Mouse (Mus musculus): ENCODE results near the gene Gpnmb. TPM values are rescaled to one million over a fixed set of nuclear protein-coding genes. Genes with fewer than 3 reads are reported as not detected.

Gene Gpnmb
- polyA plus RNA-seq, 1 experiment from 2014 or later = 0.64 TPM

DNA sequence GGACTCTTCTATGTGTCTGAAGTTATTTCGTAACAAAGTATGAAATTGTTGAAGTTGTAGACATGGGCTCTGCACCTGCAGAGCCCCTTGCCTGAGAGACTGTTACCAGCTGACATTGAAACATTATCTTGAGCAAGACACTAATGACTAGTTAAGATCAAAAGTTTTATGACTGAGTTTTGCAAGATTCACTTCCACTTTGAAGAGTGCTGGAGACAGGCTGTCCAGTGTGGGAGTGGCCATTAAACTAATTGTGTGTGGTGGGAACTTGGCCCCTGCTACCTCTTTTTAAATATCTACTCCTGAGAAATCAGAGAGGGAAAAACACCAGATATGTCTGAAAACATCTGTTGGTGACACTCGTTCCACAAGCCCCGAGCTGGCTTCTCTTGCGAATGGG is 5.1 kb upstream of the Gpnmb start:
- 60% methylated on average over 4 of the region's 4 CpGs for WGBS (ENCODE audit: insufficient replicate concordance)
- Histone ChIP-seq H3K27ac (replicated peaks) (no peak overlapping the region), H3K9me3 (replicated peaks) (no peaks in the 10 kb centered on the region), H3K4me2 (no peak overlapping the region), H3K9ac (no peak overlapping the region), H3K4me3 (replicated peaks) (no peak overlapping the region), H3K4me1 (replicated peaks) (0 out of 2 replicates have a peak, but pooled peaks cover 5% of the 10 kb centered on the region), H3K36me3 (replicated peaks) (no peaks in the 10 kb centered on the region), H3K27me3 (peaks cover 6% of the 10 kb centered on the region; the same call in 1 of the 2 replicates)
- no peak for ATAC-seq (ENCODE audit: insufficient read depth)

GRCm38 (mm10) chr6:49032783-49033182 is 3.6 kb upstream of the Gpnmb start:
- Histone ChIP-seq H3K4me3 (replicated peaks) (no peak overlapping the region), H3K27ac (replicated peaks) (no peak overlapping the region), H3K4me1 (replicated peaks) (0 out of 2 replicates have a peak, but pooled peaks cover 8% of the 10 kb centered on the region), H3K4me2 (no peak overlapping the region), H3K36me3 (replicated peaks) (no peaks in the 10 kb centered on the region), H3K9ac (no peak overlapping the region), H3K27me3 (peaks cover 20% of the 10 kb centered on the region), H3K9me3 (replicated peaks) (no peaks in the 10 kb centered on the region)
- WGBS (ENCODE audit: insufficient replicate concordance) = 56% methylated on average over 4 of the region's 4 CpGs
- ATAC-seq (ENCODE audit: insufficient read depth) = no peak

DNA sequence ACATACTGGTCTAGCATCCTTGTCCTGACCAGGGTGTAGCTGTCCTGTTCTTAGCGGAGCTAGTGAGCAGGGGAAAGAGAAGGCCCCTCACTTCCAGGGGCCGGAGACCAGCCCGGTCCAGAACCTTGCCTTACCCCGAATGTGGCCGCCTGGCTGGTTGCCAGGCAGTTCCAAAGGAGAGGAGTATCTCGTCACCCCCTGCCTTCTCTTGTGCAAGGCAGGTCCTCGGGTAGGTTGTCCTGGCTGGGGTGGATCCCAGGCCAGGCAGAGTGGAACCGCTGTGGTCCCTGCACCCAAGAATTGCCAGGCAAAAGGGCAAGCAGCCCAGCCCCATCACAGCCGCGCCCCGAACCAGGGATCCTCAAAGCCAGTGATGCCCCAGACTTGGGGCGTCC is 919 bp downstream of the Gpnmb start:
- no peak for ATAC-seq (ENCODE audit: insufficient read depth)
- peaks cover 20% of the 10 kb centered on the region for H3K27me3 ChIP-seq
- 0 out of 2 replicates have a peak, but pooled peaks cover 8% of the 10 kb centered on the region for H3K4me1 ChIP-seq (replicated peaks)
- H3K27ac ChIP-seq (replicated peaks) = no peak overlapping the region
- H3K4me3 ChIP-seq (replicated peaks) = no peak overlapping the region
- no peaks in the 10 kb centered on the region for H3K9me3 ChIP-seq (replicated peaks)
- H3K4me2 ChIP-seq = peak overlapping the region; percentile 42; the same call in 1 of the 2 replicates
- H3K9ac ChIP-seq = no peak overlapping the region
- WGBS (ENCODE audit: insufficient replicate concordance) = 41% methylated on average over 12 of the region's 12 CpGs
- no peaks in the 10 kb centered on the region for H3K36me3 ChIP-seq (replicated peaks)

GRCm38 (mm10) chr6:49039470-49040180 is 3.3 kb downstream of the Gpnmb start:
- Histone ChIP-seq H3K27me3 (peaks cover 20% of the 10 kb centered on the region), H3K9me3 (replicated peaks) (no peaks in the 10 kb centered on the region), H3K4me3 (replicated peaks) (peak overlapping the region; percentile 27), H3K4me2 (peak overlapping the region; percentile 45), H3K4me1 (replicated peaks) (0 out of 2 replicates have a peak, but pooled peaks cover 8% of the 10 kb centered on the region), H3K27ac (replicated peaks) (no peak overlapping the region), H3K36me3 (replicated peaks) (no peaks in the 10 kb centered on the region), H3K9ac (no peak overlapping the region)
- ATAC-seq (ENCODE audit: insufficient read depth) = no peak
- 9% methylated on average over 18 of the region's 18 CpGs for WGBS (ENCODE audit: insufficient replicate concordance)

DNA sequence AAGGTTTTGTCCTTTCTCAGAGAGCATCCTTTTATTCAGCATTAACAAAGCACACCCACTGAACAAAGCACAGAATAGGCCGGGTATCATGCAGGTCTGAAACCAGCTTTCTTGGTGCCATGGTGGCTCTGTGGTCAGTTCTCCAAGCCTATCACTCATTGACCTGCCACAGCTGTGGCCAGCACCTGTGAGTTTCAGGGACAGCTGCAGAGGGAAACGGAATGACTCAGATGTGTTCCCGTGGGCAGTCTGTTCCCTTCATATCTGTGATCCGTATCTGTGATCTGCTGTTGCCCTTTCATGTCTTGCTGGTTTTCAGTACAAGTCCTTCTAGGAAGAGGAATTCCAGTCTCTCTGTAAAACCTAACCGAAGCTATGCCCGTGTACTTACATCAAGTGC is 10.2 kb downstream of the Gpnmb start:
- ATAC-seq (ENCODE audit: insufficient read depth) = no peak
- H3K9me3 ChIP-seq (replicated peaks) = no peaks in the 10 kb centered on the region
- no peaks in the 10 kb centered on the region for H3K27me3 ChIP-seq
- no peak overlapping the region for H3K27ac ChIP-seq (replicated peaks)
- no peak overlapping the region for H3K4me3 ChIP-seq (replicated peaks)
- H3K4me1 ChIP-seq (replicated peaks) = 0 out of 2 replicates have a peak, but pooled peaks cover 6% of the 10 kb centered on the region
- 60% methylated on average over 6 of the region's 6 CpGs for WGBS (ENCODE audit: insufficient replicate concordance)
- no peaks in the 10 kb centered on the region for H3K36me3 ChIP-seq (replicated peaks)
- no peak overlapping the region for H3K4me2 ChIP-seq
- H3K9ac ChIP-seq = no peak overlapping the region

- Histone ChIP-seq H3K4me1 (replicated peaks) (0 out of 2 replicates have a peak, but pooled peaks cover 6% of the 10 kb centered on the region), H3K27me3 (no peaks in the 10 kb centered on the region), H3K36me3 (replicated peaks) (no peaks in the 10 kb centered on the region), H3K4me3 (replicated peaks) (no peak overlapping the region), H3K27ac (replicated peaks) (no peak overlapping the region), H3K9me3 (replicated peaks) (no peaks in the 10 kb centered on the region), H3K9ac (no peak overlapping the region), H3K4me2 (no peak overlapping the region)
- 60% methylated on average over 8 of the region's 8 CpGs for WGBS (ENCODE audit: insufficient replicate concordance)
- ATAC-seq (ENCODE audit: insufficient read depth) = no peak
These were observed 10.6 kb downstream of the Gpnmb start for GRCm38 (mm10) chr6:49046976-49047375.

- ATAC-seq (ENCODE audit: insufficient read depth) = no peak
- Histone ChIP-seq H3K27me3 (no peaks in the 10 kb centered on the region), H3K4me1 (replicated peaks) (0 out of 2 replicates have a peak, but pooled peaks cover 6% of the 10 kb centered on the region), H3K27ac (replicated peaks) (no peak overlapping the region), H3K9ac (no peak overlapping the region), H3K9me3 (replicated peaks) (no peaks in the 10 kb centered on the region), H3K36me3 (replicated peaks) (no peaks in the 10 kb centered on the region), H3K4me2 (no peak overlapping the region), H3K4me3 (replicated peaks) (no peak overlapping the region)
- WGBS (ENCODE audit: insufficient replicate concordance) = 57% methylated on average over 10 of the region's 10 CpGs
These were observed 11.5 kb downstream of the Gpnmb start for GRCm38 (mm10) chr6:49047848-49048247.

DNA sequence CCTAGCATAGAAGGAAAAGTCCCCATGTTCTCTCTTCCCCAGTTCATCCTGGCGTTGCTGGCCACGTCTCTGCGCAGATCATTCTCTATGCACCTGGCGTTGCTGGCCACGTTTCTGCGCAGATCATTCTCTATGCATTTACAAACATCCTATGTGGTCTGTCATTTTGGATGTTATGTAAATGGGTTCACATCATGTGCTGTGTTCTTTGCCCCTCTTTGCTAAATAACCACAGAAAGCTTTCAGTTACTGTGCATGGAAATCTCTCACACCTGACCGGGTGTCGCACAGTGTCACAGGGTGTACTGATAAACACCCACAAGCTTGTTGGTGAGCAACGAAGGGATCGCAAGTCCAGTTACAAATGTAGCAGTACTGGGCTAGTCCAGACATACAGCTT is 12.0 kb downstream of the Gpnmb start:
- Histone ChIP-seq H3K9ac (no peak overlapping the region), H3K4me3 (replicated peaks) (no peak overlapping the region), H3K4me2 (no peak overlapping the region), H3K36me3 (replicated peaks) (no peaks in the 10 kb centered on the region), H3K9me3 (replicated peaks) (no peaks in the 10 kb centered on the region), H3K27ac (replicated peaks) (no peak overlapping the region), H3K27me3 (no peaks in the 10 kb centered on the region), H3K4me1 (replicated peaks) (0 out of 2 replicates have a peak, but pooled peaks cover 6% of the 10 kb centered on the region)
- no peak for ATAC-seq (ENCODE audit: insufficient read depth)
- WGBS (ENCODE audit: insufficient replicate concordance) = 79% methylated on average over 10 of the region's 10 CpGs

DNA sequence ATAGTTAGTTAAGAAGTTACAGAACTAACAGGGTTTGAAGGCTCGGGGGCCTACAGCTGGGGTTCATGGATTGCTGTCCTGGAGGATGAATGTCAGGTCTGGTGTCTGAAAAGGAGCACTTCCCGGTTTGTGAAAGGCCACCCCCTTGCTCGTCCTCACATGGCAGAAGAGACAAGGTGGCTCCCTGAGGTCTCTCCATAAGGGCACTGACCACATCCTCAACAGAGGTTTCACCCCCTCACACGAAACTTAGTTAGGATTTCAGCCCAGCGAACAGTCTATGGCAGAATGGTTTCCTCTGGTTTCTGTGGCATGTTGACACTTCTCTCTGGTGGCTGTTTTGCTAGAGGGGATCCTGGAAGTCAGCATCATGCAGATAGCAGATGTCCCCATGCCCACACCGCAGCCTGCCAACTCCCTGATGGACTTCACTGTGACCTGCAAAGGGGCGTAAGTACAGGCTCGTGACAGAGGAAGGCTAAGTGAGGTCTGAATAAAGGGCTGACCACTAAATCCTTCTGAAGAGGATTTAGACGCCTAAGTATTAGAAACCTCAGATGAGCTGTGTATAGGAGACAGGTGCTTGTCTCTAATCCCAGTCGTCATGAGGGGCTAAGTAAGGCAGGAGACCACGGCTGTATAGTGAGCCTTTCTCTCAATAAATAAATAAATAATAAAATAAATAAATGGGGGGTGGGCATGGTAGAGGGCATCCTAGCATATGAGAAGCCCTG is 14.5 kb downstream of the Gpnmb start:
- Histone ChIP-seq H3K27ac (replicated peaks) (no peak overlapping the region), H3K4me1 (replicated peaks) (0 out of 2 replicates have a peak, but pooled peaks cover 6% of the 10 kb centered on the region)
- WGBS (ENCODE audit: insufficient replicate concordance) = 39% methylated on average over 11 of the region's 11 CpGs

GRCm38 (mm10) chr6:49052191-49052590 is 15.8 kb downstream of the Gpnmb start:
- 49% methylated on average over 5 of the region's 5 CpGs for WGBS (ENCODE audit: insufficient replicate concordance)
- no peak overlapping the region for H3K9ac ChIP-seq
- H3K27ac ChIP-seq (replicated peaks) = no peak overlapping the region
- no peaks in the 10 kb centered on the region for H3K36me3 ChIP-seq (replicated peaks)
- no peaks in the 10 kb centered on the region for H3K9me3 ChIP-seq (replicated peaks)
- H3K4me2 ChIP-seq = no peak overlapping the region
- H3K27me3 ChIP-seq = no peaks in the 10 kb centered on the region
- 0 out of 2 replicates have a peak, but pooled peaks cover 4% of the 10 kb centered on the region for H3K4me1 ChIP-seq (replicated peaks)
- no peak for ATAC-seq (ENCODE audit: insufficient read depth)
- H3K4me3 ChIP-seq (replicated peaks) = no peak overlapping the region

More for the DNA sequence above, 14.5 kb downstream of the Gpnmb start:
- Histone ChIP-seq H3K4me2 (no peak overlapping the region), H3K4me3 (replicated peaks) (no peak overlapping the region), H3K27me3 (no peaks in the 10 kb centered on the region), H3K36me3 (replicated peaks) (no peaks in the 10 kb centered on the region), H3K9ac (no peak overlapping the region), H3K9me3 (replicated peaks) (no peaks in the 10 kb centered on the region)
- ATAC-seq (ENCODE audit: insufficient read depth) = no peak

DNA sequence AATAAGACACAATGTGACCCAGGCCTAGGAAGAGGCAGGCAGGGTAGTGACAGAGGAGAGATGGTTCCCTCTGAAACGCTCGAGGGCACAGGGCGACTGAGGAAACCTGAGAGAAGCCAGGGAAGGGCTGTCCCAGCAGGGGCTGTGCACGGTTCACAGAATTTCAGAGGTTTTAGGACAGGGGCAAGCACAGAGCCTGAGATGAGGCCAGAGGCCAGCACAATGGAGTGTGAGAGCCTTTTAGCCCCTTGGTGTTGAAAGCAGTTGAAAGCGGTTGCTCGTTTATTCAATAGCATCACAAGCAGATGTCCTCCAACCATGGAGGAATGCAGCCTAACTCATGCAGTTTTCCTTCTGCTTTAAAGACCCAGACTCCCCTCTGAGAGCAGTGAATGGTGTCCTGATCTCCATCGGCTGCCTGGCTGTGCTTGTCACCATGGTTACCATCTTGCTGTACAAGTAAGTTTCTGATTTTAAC is 18.9 kb downstream of the Gpnmb start:
- 54% methylated on average over 7 of the region's 7 CpGs for WGBS (ENCODE audit: insufficient replicate concordance)
- no peaks in the 10 kb centered on the region for H3K4me1 ChIP-seq (replicated peaks)
- H3K36me3 ChIP-seq (replicated peaks) = no peaks in the 10 kb centered on the region
- H3K9ac ChIP-seq = no peak overlapping the region
- ATAC-seq (ENCODE audit: insufficient read depth) = no peak
- H3K27me3 ChIP-seq = no peaks in the 10 kb centered on the region
- H3K4me3 ChIP-seq (replicated peaks) = no peak overlapping the region
- no peak overlapping the region for H3K27ac ChIP-seq (replicated peaks)
- H3K9me3 ChIP-seq (replicated peaks) = no peaks in the 10 kb centered on the region
- H3K4me2 ChIP-seq = no peak overlapping the region
